Mouse (Mus musculus): ENCODE data around the gene Mrps7.

Mrps7 gene

GRCm38 (mm10) chr11:115649706-115650105 lies 46.0 kb downstream of the Mrps7 start:
- DNase-seq (ENCODE audit: low spot score), result no peak

- DNase-seq (ENCODE audit: low spot score), result no peak
Observed at GRCm38 (mm10) chr11:115651680-115652079, 48.0 kb downstream of the Mrps7 start.

DNA sequence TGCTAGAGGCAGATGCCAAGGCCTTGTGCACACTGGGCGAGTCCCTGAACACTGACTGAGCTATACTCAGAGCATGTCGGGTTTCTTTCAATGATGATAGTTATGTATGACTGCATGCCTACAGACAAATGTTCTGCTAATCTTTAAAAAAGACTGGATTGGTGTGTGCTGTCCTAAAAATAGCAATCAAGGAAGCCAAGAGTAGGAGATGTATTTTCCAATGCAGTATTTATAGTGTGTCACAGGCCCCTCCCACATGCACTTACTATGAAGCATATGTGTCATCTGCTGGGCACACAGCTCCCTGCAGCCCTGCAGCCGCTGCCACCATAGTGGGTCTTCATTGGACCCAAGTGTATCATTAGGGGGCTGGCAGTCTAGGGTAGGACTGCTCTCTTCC lies 49.5 kb downstream of the Mrps7 start:
- no peak for DNase-seq (ENCODE audit: low spot score)

DNA sequence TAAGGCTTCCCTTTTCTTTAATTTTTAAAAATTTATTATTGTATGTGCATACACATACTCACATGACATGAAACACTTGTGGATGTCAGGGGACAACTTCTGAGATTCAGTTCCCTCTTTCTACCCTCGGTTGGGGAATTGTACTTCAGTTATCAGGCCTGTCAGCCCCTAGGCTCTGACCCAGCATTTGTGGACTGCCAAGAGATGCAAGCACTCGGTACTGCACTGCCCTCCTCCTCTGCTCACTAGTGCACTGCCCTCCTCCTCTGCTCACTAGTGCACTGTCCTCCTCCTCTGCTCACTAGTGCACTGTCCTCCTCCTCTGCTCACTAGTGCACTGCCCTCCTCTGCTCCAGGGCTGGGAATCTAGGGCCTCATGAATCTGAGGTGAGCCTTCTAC lies 50.4 kb downstream of the Mrps7 start:
- no peak for DNase-seq (ENCODE audit: low spot score)
